Mouse (Mus musculus) cerebellum, postnatal 14 days (tissue): ENCODE measurements around the gene Smagp.

ENCODE experiments used
- DNase-seq, 2 experiments: peaks; one replicate each; pipeline ENCODE4 v3.0.0; 2021; ENCODE audit warnings: mixed read lengths in 2 of 2

Gene Smagp

DNA sequence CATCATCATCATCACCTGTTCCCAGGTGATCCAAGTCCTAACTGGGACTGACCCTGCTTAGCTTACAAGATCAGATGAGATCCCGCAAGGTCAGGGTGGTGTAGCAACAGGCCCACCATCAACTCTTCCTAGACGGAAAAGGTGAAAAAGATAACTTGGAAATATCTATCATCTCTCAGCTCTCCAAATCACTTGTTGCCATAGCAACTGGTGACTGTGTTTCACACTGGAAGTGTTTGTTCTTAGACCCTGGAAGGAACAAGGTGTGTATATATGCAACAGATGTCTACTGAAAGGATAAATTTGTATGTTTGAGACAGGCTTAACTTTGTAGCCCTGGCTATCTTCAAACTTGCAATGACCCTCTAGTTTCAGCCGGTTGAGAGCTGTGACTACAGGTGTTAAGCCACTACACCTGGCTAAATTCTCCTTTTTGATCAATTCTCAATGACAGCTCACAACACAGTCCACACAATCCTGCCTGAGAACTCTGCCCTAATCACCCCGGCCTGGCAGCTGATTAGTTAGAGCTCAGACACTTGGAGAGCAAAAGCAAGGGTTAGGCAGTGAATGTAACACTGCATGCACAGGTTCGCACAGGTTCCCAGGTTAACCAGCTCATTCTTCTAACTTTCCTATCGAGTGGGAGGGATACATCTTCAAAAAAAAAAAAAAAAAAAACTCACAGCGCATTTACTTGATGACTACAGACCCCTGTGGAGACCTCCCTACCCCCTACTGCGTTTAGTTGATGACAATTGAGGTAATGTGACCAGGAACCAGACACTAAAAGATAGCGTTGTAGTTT is 28.9 kb upstream of the Smagp start:
- no peak for DNase-seq

DNA sequence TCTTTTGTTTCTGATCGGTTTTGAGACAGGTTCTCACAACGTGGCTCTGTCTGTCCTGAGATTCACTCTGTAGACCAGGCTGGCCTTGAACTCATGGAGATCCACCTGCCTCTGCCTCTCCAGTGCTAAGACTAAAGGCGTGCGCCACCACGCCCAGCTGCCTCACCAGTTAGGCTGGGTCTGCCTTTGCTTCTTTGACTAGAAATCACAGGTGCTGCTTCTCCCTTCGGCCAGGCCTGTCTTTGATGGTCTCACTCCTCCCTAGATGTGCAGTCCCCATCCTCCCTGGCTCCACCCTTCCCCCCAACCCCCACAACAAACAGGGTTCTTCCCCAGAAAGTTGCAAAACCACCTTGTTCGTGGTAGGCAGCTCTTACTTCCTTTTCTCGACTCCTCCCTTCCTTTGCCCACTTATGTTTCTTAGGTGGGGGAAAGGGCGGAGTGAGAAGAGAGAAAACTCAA is 28.1 kb upstream of the Smagp start:
- DNase-seq: no peak

DNA sequence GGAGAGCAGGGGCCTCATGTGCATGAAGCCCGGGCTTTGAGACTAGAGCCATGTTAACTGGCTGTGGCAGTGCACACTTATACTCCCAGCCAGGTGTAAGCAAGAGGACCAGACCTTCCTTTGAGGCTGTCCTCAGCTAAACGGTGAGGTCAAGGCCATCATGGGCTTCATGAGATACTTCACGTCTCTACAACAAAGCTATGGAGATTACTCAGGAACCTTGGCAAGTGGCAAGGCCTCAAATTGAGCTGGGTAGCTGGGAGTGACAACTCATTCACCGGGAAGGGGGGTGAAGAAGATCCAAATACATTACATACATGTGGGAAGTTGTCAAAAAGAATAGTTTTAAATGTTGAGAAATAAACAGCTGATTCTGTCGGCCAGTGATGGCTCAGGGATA is 24.1 kb upstream of the Smagp start:
- DNase-seq: no peak

DNA sequence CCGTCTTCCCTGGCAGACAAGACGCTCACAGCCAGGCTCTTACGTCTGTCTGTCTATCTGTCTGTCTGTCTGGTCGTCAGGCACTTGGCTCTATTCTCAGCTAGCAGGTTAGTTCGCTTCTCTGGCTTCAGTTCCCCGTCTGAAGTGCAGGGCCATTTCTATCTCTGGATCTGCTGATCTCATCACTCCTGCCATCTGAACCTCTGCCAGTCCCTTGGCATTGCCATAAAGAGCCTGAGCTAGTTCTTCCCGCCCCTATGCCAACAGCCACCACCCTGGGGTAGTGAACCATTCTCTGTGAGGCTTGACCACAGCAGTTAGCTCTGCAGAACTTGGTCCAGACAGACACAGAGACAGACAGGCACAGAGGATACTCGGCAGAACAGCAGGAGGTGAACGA is 23.6 kb upstream of the Smagp start:
- DNase-seq: peak; percentile 68 to 71

DNA sequence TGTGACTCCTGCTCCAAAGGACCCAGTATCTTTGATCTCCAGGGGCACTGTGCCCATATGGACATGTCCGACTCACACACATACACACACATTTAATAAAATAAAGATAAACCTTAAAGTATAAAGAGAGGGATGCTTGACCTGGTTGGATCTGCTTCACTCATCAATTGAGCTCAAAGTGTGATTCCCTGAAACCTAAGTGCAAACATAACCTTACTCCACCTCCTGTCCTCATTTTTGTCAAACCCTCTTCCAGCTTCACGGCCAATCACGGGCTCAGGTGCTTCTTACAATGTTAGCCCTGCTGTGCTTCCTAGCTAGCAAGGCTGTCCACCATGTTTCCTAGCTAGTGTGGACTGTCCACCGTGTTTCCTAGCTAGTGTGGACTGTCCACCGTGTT is 18.5 kb upstream of the Smagp start:
- DNase-seq: no peak

DNA sequence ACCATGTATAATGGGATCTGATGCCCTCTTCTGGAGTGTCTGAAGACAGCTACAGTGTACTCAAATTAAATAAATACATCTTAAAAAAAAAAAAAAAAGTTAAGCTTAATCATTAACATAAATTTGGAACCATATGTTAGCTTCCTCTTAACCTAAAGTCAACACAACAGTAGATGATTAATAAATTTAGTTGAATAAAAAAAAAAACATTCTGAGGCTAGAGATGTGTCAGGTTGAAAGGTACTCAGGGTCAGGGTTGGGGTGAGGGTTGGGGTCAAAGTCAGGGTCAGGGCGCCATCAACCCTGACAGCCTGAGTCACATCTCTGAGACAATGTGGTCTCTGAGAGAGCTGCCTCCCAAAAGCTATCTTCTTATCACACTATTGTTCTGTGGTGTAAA is 17.5 kb upstream of the Smagp start:
- DNase-seq: no peak

DNA sequence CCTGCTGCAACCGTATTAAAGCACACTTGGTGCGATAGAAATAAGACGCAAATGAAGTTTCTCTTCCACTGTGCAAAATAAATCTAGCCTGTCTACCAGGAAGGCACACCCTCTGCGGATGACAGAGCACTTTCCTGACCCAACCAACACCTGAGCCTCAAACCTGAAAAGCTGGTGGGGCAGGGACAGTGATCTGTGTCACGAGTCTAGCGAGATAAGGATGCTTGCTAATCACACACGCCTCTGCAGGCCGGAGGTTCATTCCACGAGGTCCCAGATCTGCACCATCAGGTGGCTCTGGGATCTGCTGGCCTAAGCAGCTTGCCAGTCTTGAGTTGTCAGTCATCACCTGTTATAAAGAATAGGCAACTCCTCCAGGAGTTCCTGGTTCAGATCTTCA is 14.9 kb upstream of the Smagp start:
- DNase-seq: no peak

DNA sequence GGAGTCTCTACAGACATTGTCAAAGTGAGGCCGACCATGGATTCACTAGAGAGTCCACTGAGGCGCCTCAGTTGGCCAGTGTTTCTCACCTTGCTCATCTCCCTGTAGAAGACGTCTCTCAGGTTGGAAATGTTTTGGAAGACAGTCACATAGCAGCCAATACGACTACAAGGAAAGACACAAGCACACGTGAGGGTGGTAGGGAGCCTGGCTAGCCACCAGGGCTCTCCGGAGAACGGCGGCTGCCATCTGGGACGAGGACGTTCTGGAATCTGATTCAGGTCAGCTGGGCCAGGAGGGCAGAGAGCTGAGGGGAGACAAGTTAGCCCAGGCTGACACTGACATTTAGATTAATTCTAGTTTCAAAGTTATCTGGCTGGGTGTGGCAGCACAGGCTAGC is 13.4 kb upstream of the Smagp start:
- DNase-seq: peak; percentile 53 to 58

DNA sequence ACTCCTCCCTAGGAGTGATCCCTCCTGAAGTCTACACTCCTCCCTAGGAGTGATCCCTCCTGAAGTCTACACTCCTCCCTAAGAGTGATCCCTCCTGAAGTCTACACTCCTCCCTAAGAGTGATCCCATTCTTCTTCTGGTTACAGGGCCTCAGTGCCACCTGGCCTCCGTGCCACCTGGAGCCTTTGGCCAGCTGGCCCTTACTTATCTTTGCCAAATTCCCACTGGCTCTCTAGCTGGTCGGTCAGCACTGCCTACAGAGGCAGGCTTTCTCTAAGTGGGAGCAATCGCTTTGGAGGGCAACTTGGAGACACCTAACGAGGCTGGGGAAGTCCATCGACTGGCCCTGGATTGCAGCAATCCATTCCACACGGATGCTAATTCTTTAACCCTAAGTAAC is 9.4 kb upstream of the Smagp start:
- DNase-seq: peak; percentile 51 to 56

DNA sequence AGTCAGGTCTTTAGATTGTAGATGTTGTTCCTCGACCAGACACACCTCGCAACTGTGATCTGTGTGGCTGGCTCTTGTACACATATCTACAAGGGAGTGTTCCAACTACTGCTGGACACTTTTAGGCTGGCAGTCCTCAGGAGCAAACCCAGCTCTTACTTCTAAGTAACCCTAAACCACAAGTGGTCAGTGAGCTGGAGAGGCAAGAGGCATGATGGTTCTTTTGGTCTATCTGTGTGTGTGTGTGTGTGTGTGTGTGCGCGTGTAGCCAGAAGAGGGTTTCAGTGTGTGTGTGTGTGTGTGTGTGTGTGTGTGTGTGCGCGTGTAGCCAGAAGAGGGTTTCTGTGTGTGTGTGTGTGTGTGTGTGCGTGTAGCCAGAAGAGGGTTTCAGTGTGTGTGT is 5.7 kb upstream of the Smagp start:
- no peak for DNase-seq

DNA sequence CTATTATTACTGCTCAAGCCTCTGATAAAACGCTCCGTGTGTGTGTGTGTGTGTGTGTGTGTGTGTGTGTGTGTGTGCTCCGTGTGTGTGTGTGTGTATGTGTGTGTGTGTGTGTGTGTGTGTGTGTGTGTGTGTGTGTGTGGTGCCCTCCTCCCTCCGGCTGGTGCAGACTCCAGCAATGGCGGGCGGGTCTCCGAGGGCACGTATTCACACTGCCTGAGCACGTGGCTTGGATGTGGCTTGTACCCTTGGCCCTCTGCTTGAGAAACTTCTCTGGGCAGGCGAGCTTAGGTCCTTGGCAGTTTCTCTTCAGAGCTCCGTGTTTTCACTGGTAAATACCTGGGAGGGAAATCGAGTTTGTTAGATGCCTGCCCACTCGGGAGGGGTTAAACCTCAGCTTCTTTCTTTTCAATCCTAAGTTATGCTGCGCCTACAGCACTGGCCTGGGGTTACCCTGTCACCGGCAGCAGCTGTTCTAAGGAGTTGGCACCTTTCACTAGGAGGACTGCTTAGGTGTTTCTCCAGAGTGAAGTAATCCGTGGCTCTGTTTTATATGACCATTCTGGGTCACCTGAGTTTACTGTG is 4.6 kb upstream of the Smagp start:
- no peak for DNase-seq

DNA sequence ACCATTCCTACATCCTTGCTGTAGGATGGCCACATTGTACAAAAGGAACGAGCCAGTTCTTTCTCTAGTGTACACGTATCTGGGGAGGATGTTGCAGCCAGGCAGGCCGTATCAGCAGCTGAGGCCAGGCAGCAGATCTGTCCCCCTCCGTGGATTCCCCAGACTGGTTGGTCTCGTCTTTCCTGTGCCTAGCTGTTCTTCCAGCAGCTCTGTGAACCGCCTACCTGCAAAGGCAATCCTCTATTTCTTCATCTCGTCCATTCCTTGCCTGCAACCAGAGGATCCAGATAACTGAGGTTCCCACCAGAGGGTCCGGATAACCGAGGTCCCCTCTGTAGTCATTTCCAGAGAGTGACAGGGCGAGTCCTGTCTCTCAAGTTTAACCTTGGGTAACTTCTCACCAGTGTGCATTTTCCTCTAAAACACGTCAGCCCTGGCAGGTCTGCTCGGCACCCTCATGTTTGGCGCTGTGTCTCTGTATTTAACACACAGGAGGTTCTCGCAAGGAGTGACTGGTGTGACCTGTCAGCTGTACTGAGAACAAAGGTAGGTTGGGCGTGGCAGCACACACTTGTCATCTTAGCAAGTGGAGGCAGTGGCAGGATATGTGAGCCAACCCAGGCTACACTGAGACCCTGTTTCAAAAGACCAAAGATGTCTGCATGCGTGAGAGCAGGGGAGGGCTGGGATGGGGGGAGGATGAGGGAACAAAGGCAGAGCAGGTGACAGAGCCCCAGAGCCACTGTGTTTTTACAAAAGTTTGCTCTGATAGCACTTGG is 3.4 kb upstream of the Smagp start:
- DNase-seq: no peak

DNA sequence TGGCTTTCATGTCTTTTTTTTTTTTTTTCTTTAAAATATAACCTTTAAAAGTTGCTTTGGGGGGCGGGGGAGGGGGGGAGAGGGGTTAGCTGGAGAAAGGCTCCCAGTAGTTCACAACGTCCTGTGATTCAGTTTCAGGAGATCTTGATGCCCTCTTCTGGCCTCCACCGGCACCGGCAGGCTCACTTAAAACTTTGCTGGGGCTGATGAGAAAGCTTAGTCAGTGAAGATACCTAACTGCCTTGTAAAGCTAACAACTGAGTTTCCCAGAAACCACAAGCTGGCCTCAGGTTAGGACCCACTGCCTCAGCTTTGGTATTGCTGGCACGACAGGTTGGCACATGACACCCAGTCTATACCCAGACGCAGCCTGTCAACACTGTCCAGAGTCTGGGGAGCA is 921 bp upstream of the Smagp start:
- DNase-seq: peak in 1 of 2 experiments; percentile 40

DNA sequence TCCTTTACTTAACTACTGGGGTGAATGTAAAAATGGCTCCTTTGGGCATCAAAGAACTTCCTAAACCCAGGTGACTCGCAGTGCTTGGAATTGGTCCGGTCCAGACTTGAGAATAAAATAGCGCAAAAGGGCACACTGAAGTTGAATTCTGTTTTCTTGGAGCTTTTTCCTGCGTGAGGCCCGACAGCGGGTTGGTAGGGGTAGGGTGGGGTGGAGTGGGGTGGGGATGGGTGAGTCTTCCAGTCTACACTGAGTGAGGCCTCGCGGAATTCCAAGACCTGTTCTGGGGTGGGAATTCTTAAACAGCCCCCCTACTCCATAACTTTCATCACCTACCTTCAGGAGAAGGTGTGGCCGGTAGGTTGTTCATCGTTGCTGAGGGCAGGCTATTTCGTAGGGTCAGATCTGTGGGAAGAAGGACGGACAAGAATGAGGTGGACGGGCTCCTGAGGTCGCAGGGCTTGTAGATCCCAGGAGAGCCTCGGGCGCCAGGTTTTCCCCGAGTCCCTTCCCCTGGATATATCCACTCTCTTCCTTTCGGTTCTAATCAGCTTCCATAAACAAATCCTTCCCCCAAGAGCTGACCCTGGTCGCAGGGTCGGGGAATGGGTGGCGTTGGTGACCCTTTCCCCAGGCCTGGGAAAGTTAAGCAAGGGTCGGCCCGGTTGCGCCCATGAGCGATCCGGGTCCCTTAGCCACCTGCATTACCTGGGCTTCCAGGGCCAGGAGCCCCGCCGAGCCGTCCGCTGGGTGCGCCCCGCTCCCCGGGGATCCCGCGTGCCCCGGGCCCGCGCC is 692 bp downstream of the Smagp start:
- DNase-seq: no peak

DNA sequence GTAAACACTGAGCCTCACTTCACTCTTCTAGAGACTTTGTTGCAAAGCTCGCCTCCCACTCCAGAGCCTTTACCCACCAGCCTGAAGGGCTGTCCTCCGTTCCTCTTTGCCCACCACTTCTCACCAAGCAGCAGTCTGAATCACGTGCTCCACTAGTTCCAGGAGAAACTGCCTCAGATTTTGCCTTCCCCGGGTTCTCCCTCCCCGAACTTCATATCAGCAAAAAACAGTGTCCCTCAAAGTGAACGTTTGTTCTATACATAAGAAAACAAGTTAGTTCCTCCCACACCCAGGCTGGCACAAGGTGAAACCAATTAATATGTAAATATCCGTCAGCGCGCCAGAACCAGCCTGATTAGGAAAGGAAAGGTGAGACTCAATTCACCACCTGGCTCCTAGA is 1.5 kb downstream of the Smagp start:
- DNase-seq: no peak

DNA sequence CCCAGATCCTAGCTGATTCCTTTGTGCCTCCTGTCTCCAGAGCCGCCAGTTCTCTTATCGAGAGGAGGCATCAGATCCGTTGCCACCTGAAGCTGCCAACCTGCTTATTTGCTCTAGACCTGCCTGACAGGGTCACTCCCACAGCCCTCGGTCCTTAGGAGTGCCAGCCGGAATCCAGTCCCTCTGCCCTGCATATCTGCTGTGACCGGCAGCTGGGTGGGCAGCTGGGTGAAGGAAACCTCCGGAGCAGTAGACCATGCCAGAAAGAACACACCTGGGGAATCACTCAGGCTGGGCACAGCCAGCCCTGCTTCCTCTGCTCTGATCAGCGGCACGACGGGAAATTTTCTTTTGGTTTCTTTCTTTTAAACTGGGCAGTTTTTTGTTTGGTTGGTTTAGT is 3.4 kb downstream of the Smagp start:
- no peak for DNase-seq

DNA sequence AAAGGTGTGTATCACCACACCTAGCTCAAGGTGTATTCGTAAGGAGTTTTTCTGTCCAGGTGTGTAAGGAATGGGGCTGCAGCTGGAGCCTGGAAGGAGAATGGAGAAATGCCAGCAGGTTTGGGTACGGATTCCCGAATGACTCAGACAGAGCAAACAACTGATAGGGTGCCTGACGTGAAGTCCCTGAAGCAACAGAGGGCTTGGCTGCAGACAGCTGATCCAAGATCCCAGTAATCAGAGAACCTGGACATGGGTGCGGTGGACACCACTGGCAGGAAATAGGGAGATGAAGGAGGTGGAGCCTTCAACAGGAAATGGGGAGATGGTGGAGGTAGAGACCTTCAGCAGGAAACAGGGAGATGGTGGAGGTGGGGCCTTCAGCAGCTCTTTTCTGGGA is 4.4 kb downstream of the Smagp start:
- no peak for DNase-seq

DNA sequence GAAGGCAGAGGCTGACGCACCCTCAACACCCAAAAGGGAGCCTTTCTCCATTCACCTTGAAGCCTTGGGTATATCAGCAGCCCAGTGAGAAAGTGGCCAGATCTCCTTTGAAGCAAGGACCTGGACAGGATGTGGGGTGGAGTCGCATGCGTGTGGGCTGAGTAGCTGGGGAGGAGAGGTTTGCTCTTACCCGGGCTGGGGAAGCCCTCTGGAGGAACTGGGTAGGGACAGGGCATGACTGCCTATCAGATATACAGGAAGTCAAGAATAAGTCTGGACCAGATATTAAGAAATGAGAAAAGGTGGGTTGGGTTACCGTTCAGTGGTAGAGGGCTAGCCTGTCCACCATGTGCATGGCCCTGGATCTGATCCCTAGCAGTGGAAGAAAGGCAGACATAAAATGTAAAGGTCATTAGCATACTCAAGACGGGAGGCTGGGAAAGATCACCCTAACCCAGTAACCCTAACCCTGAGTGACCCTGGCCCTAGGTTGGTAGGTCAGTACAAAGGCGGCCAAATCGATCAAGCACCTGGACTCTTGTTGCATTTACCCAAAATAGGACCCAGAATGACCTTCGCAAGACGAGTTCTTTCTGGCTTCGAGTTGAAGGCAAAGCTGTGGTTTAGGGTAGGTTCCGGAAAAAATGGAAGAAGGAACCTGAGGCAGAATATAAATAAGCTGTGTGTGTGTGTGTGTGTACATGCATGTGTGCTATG is 5.1 kb downstream of the Smagp start:
- DNase-seq: no peak

DNA sequence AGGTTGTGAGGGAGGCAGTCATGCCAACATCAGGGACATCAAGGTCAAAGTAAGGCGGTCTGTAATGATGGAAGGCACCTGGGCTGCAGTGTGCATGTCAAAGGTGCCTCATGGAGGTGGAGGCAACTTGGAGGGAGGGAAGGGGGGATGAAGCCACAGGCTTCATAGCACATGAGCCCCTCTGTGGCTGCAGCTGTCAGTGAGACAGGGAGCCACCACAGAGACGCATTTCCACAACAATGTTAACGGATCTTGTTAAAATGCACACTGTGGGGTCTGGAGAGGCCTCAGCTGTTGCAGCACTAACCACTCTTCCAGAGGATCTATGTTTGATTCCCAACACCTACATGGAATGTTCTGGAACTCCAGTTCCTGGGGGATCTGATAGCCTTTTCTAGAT is 6.6 kb downstream of the Smagp start:
- no peak for DNase-seq

DNA sequence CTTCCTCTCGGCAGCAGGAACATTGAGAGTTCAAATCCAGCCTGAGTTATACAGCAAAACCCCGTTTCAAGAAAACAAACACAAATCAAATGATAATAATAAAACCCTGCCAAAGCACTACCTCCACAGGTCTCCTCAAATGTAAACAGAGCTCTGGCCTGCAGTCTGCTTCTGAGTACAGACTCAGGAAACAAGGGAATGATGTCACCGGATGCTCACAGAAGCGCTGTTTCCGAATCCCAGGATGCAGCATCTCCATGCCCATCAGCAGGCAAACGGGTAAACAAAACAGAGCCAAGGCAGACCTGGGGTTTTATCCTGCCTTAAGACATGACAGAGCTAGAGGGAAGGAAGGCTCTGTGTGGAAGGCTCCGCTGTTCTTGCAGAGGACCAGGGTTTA is 7.9 kb downstream of the Smagp start:
- DNase-seq: no peak

DNA sequence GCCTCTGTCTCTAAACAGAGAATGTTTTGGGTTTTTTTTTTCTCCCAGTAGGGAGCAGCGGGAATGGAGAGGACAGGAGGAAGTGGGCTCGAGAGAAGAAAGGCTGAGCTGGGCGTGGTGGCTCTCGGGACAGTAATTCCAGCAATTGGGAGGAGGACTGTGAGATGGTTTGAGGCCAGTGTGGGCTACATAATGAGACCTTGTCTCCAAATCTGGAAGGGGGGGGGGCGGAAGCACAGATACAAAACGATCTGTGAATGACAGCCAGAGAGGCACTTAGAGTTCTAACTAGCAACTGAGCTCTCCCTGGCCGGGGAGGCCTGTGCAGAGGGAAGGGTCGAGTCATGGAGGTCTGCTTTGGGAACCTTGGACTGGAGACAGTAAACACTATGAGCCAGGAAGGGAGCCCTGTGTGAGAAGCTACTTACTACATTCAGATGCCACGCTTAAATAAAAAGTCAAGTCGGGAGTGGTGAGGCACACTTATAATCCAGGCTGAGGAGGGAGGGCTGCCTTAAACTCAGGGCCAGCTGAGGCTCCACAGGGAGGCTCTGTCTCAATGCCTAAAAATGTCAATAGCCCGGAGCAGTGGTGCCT is 8.9 kb downstream of the Smagp start:
- no peak for DNase-seq

DNA sequence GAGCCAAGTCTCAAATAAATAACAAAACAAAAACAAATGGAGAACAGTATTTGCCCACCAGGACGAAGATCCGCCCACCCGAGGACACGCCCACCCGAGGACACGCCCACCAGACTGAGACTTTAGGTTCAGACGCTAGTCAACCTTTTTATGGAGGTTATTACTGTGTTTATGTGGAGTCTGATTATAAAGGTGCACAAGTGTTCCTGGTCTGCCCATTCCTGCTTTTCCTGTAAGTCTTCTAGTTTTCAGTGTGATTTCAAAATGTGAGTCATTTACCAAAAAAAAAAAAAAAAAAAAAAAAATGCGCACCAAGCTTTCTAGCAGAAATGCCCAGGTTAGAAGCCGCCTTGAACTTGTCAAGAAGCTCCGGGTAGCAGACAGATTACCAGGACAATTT is 9.5 kb downstream of the Smagp start:
- no peak for DNase-seq
